Mouse (Mus musculus) erythroblast, embryonic 14.5 days (primary cell): ENCODE data around the gene Deaf1. TPM values are rescaled to one million over a fixed set of nuclear protein-coding genes. Genes with fewer than 3 reads are reported as not detected.

Experiments
- H3K27me3 ChIP-seq: 2 replicates; pipeline ENCODE4 v1.6.1; 2012; ENCODE audit warnings: inconsistent platforms; ENCODE audit not compliant: control insufficient read depth
- H3K36me3 ChIP-seq: 2 replicates; pipeline ENCODE4 v1.6.1; 2012; ENCODE audit warnings: mild to moderate bottlenecking, inconsistent platforms; ENCODE audit not compliant: control insufficient read depth
- H3K4me1 ChIP-seq: 2 replicates; pipeline ENCODE4 v1.6.1; 2012; ENCODE audit warnings: inconsistent platforms; ENCODE audit not compliant: control insufficient read depth
- H3K4me3 ChIP-seq: replicated peaks from 2 replicates; pipeline ENCODE3; 2012; ENCODE audit warnings: moderate library complexity, mild to moderate bottlenecking, inconsistent platforms
- H3K9me3 ChIP-seq: 2 replicates; pipeline ENCODE4 v1.6.1; 2012; ENCODE audit warnings: low read length, inconsistent platforms, mixed read lengths; ENCODE audit not compliant: control insufficient read depth
- GATA1 ChIP-seq: IDR thresholded peaks from 2 replicates; pipeline ENCODE4 v1.6.1; 2012; ENCODE audit warnings: low read length, inconsistent platforms, mixed read lengths
- TAL1 ChIP-seq: IDR thresholded peaks from 3 replicates; pipeline ENCODE4 v1.6.1; 2012; ENCODE audit warnings: low read length, inconsistent platforms, mixed read lengths
- polyA plus RNA-seq: library from polyadenylated mRNA; stranded (reverse); fragments of >175 nt; gene quantifications from 2 replicates; pipeline ENCODE4 v1.2.3, GENCODE M21; 2012

Deaf1 gene
- polyA plus RNA-seq, result 7.6 and 8.1 TPM in 2 replicates

- Histone ChIP-seq H3K4me3 (peak within 1 kb of the TSS; percentile 85), H3K27me3 (0 out of 2 replicates have a peak, but pooled peaks cover 2% of the 10 kb centered on the region), H3K9me3 (no peaks in the 10 kb centered on the region), H3K4me1 (peaks cover 51% of the 10 kb centered on the region), H3K36me3 (peaks cover 43% of the 10 kb centered on the region)
- TF ChIP-seq TAL1, result no peak
- peak; percentile 20; the same call in 1 of the 2 replicates for TF ChIP-seq GATA1
These were observed at the start of gene Deaf1, which contains the start of gene Tmem80 for GRCm38 (mm10) chr7:141327469-141328372. Gene Deaf1 (minus strand): TSS chr7:141327690. Gene Tmem80 (plus strand): TSS chr7:141327739.

- Histone ChIP-seq H3K27me3 (no peaks in the 10 kb centered on the region), H3K36me3 (no peaks in the 10 kb centered on the region), H3K4me3 (no peak overlapping the region), H3K4me1 (peaks cover 25% of the 10 kb centered on the region), H3K9me3 (no peaks in the 10 kb centered on the region)
- TF ChIP-seq GATA1 (no peak), TAL1 (no peak)
These were observed 46.9 kb upstream of the Deaf1 start for GRCm38 (mm10) chr7:141374399-141374798.

DNA sequence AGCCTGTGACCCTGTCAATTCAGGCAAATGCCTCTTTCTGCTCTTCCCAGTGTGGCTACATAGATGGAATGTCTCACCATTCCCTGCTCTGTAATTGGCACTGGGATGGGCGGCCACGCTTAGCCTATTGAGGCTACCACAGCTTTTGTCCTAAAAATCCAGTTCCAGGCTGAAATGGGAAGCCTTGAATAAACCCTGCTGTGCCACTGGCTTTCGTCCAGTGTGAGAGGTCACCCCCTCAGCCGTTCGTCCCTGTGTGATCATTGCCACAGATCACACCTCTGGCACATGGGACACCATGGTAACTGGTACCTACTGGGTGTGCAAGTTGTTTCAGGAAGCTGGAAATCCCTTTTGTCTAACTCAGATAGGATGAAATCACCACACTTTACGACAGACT, 46.1 kb upstream of the Deaf1 start:
- Histone ChIP-seq H3K36me3 (no peaks in the 10 kb centered on the region), H3K9me3 (no peaks in the 10 kb centered on the region), H3K4me3 (no peak overlapping the region), H3K4me1 (peaks cover 25% of the 10 kb centered on the region), H3K27me3 (no peaks in the 10 kb centered on the region)
- TF ChIP-seq GATA1 (no peak), TAL1 (no peak)

- no peaks in the 10 kb centered on the region for H3K36me3 ChIP-seq
- H3K9me3 ChIP-seq, result no peaks in the 10 kb centered on the region
- H3K27me3 ChIP-seq, result no peaks in the 10 kb centered on the region
- peaks cover 30% of the 10 kb centered on the region for H3K4me1 ChIP-seq
- no peak overlapping the region for H3K4me3 ChIP-seq
- TF ChIP-seq GATA1 (no peak), TAL1 (no peak)
These were observed 44.6 kb upstream of the Deaf1 start for GRCm38 (mm10) chr7:141371942-141372595.

GRCm38 (mm10) chr7:141369918-141370317, 42.4 kb upstream of the Deaf1 start:
- Histone ChIP-seq H3K36me3 (no peaks in the 10 kb centered on the region; the same call in 1 of the 2 replicates), H3K27me3 (no peaks in the 10 kb centered on the region), H3K4me3 (no peak overlapping the region), H3K9me3 (no peaks in the 10 kb centered on the region), H3K4me1 (peaks cover 37% of the 10 kb centered on the region)
- TF ChIP-seq TAL1 (no peak), GATA1 (no peak)

DNA sequence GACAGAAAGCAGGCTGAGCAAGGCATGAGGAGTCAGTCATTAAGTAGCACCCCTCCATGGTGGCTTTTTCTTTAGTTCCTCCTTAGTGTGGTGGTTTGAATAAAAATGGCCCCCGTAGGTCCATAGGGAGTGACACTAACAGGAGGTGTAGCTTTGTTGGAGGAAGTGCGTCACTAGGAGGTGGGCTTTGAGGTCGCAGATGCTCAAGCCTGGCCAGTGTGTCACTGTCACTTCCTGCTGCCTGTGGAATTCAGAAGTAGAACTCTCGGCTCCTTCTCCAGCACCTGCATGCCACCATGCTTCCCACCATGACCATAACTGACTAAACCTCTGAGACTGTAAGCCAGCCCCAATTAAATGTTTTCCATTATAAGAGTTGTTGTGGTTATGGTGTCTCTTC, 39.9 kb upstream of the Deaf1 start:
- Histone ChIP-seq H3K4me1 (peaks cover 54% of the 10 kb centered on the region), H3K4me3 (no peak overlapping the region), H3K9me3 (no peaks in the 10 kb centered on the region), H3K27me3 (no peaks in the 10 kb centered on the region), H3K36me3 (peaks cover 2% of the 10 kb centered on the region)
- no peak for TF ChIP-seq GATA1
- no peak for TF ChIP-seq TAL1

- H3K4me1 ChIP-seq, result peaks cover 60% of the 10 kb centered on the region
- TF ChIP-seq GATA1 (no peak), TAL1 (no peak)
- H3K27me3 ChIP-seq, result peaks cover 18% of the 10 kb centered on the region
- peak overlapping the region; percentile 44 for H3K4me3 ChIP-seq
- no peaks in the 10 kb centered on the region for H3K9me3 ChIP-seq
- H3K36me3 ChIP-seq, result peaks cover 4% of the 10 kb centered on the region
These were observed 37.6 kb upstream of the Deaf1 start for GRCm38 (mm10) chr7:141365049-141365445.

GRCm38 (mm10) chr7:141364349-141365048, 37.0 kb upstream of the Deaf1 start:
- Histone ChIP-seq H3K36me3 (peaks cover 4% of the 10 kb centered on the region), H3K4me1 (peaks cover 56% of the 10 kb centered on the region), H3K4me3 (peak overlapping the region; percentile 44), H3K27me3 (peaks cover 21% of the 10 kb centered on the region), H3K9me3 (no peaks in the 10 kb centered on the region)
- TF ChIP-seq TAL1 (peak; percentile 84), GATA1 (peak; percentile 85)
